Mouse (Mus musculus) G1E (cell line): Measurements from ENCODE around the gene Sptbn4.

Source experiments
- CTCF ChIP-seq: IDR thresholded peaks from 2 replicates; pipeline ENCODE4 v1.5.1; 2012; ENCODE audit warnings: low read depth, low read length, inconsistent platforms, mixed read lengths
- GATA1 ChIP-seq: IDR thresholded peaks from 2 replicates; pipeline ENCODE4 v1.6.1; 2012; ENCODE audit warnings: borderline replicate concordance, low read length, inconsistent platforms, mixed read lengths
- GATA2 ChIP-seq: IDR thresholded peaks from 2 replicates; pipeline ENCODE4 v1.6.1; 2012; ENCODE audit warnings: low read depth, low read length, inconsistent platforms, borderline replicate concordance
- POLR2AphosphoS5 ChIP-seq: IDR thresholded peaks from 2 replicates; pipeline ENCODE4 v1.6.1; 2012; ENCODE audit warnings: low read depth, low read length, inconsistent platforms; ENCODE audit not compliant: insufficient replicate concordance
- TAL1 ChIP-seq: conservative IDR thresholded peaks from 2 replicates; pipeline ENCODE4 v1.6.1; 2012; ENCODE audit warnings: low read depth, low read length, inconsistent platforms, mixed read lengths

- no peak for TF ChIP-seq CTCF
- TF ChIP-seq GATA2: no peak
- TF ChIP-seq POLR2AphosphoS5: no peak
- no peak for TF ChIP-seq GATA1
- TF ChIP-seq TAL1: no peak
These were observed 39.7 kb downstream of the Sptbn4 start for GRCm38 (mm10) chr7:27407816-27408215.
